ENCODE assay signal across 9 mouse cellular contexts in genomic region chr13:52275675-52276074, GRCm38 (mm10).
DNase-seq lines count a peak whose midpoint lies in the region; ATAC-seq lines count a peak whose summit lies in the region.
"Had no signal": no experiment of that assay in that cellular context is flagged by ENCODE, and none has a peak within 500 bp of the region (broad histone marks: within the 10 kb centered on the region; RNA-seq: fewer than 3 reads in every experiment).

No protein-coding gene starts in this region.

- H3K9ac ChIP-seq in embryonic facial prominence, embryonic 11.5 days (replicated peaks; ENCODE audit: low read length) = no peak overlapping the region
- no peak overlapping the region for H3K9ac ChIP-seq in midbrain, embryonic 12.5 days (replicated peaks)
- H3K9ac ChIP-seq: liver, embryonic 15.5 days had no signal

- WGBS in embryonic facial prominence, embryonic 11.5 days = 11% methylated on average over 8 of the region's 8 CpGs
- 11% methylated on average over 8 of the region's 8 CpGs for WGBS in midbrain, embryonic 12.5 days

- no peaks in the 10 kb centered on the region for H3K36me3 ChIP-seq in embryonic facial prominence, embryonic 11.5 days (replicated peaks; ENCODE audit: control insufficient read depth, insufficient read depth, low read depth, low read length)
- H3K36me3 ChIP-seq in midbrain, embryonic 12.5 days = no peaks in the 10 kb centered on the region
- H3K36me3 ChIP-seq: liver, embryonic 15.5 days had no signal

- H3K27me3 ChIP-seq in embryonic facial prominence, embryonic 11.5 days (ENCODE audit: control insufficient read depth, insufficient read depth, low read length) = no peaks in the 10 kb centered on the region
- peaks cover 21% of the 10 kb centered on the region for H3K27me3 ChIP-seq in midbrain, embryonic 12.5 days

- H3K4me1 ChIP-seq in embryonic facial prominence, embryonic 11.5 days (ENCODE audit: control insufficient read depth, insufficient read depth, low read length) = no peaks in the 10 kb centered on the region
- 0 out of 2 replicates have a peak, but pooled peaks cover 4% of the 10 kb centered on the region for H3K4me1 ChIP-seq in midbrain, embryonic 12.5 days
- H3K4me1 ChIP-seq: liver, embryonic 15.5 days had no signal

- DNase-seq in heart, adult 18-20 months = peak; percentile 20 to 69
- no peak for DNase-seq in heart, adult 8-10 months (ENCODE audit: low spot score)
- DNase-seq in adrenal gland, postnatal 14 days = peak; percentile 70
- peak; percentile 80 for DNase-seq in embryonic facial prominence, embryonic 11.5 days (ENCODE audit: low spot score)
- peak; percentile 39 to 47 for DNase-seq in left cerebral cortex, postnatal 36 days (ENCODE audit: low spot score in 2 of 2)
- DNase-seq in spleen, postnatal 4 days (ENCODE audit: low spot score in 2 of 2) = peak; percentile 52 to 76

- H3K4me3 ChIP-seq in embryonic facial prominence, embryonic 11.5 days (ENCODE audit: low read depth, low read length) = no peak overlapping the region
- H3K4me3 ChIP-seq in midbrain, embryonic 12.5 days = peak overlapping the region; percentile 15; the same call in 1 of the 2 replicates
- H3K4me3 ChIP-seq: liver, embryonic 15.5 days had no signal

- no peak for ATAC-seq in embryonic facial prominence, embryonic 11.5 days (replicated peaks; ENCODE audit: insufficient number of reproducible peaks, low FRiP score, low TSS enrichment, low read depth)
- peak; percentile 72 to 85 for ATAC-seq in hematopoietic stem cell, adult 5-6 weeks (replicated peaks in 1 of 2; ENCODE audit: insufficient read depth in 1 of 2, low FRiP score in 2 of 2, low TSS enrichment in 1 of 2, low read depth in 1 of 2, poor library complexity in 2 of 2, severe bottlenecking in 2 of 2)
- ATAC-seq in midbrain, embryonic 12.5 days (ENCODE audit: low FRiP score, low read depth) = peak; percentile 47; the same call in 1 of the 2 replicates

- no peak overlapping the region for H3K4me2 ChIP-seq in embryonic facial prominence, embryonic 11.5 days (ENCODE audit: low read depth, low read length)
- peak overlapping the region; percentile 34 for H3K4me2 ChIP-seq in midbrain, embryonic 12.5 days (replicated peaks)
- H3K4me2 ChIP-seq: liver, embryonic 15.5 days had no signal

- H3K27ac ChIP-seq in embryonic facial prominence, embryonic 11.5 days (replicated peaks; ENCODE audit: low read depth, low read length) = no peak overlapping the region
- H3K27ac ChIP-seq in midbrain, embryonic 12.5 days (replicated peaks) = no peak overlapping the region
- H3K27ac ChIP-seq: liver, embryonic 15.5 days had no signal

- intact Hi-C loops in left cerebral cortex, postnatal 36 days (cut with DNase I) = loop anchor here (2.0 kb wide), 1 partner anchor 255 kb away; the partner anchor contains the start of gene Diras2

- no peaks in the 10 kb centered on the region; the same call in 1 of the 2 replicates for H3K9me3 ChIP-seq in embryonic facial prominence, embryonic 11.5 days (replicated peaks; ENCODE audit: control insufficient read depth, low read length)
- H3K9me3 ChIP-seq in midbrain, embryonic 12.5 days = no peaks in the 10 kb centered on the region
- H3K9me3 ChIP-seq: liver, embryonic 15.5 days had no signal
